Mouse (Mus musculus): ENCODE data around the gene Ahnak.
"Not testable (repeated sequence)": the region's sequence is repeated elsewhere in the genome, so short reads cannot be mapped to it uniquely, and the experiment has no call there.

Gene Ahnak

DNA sequence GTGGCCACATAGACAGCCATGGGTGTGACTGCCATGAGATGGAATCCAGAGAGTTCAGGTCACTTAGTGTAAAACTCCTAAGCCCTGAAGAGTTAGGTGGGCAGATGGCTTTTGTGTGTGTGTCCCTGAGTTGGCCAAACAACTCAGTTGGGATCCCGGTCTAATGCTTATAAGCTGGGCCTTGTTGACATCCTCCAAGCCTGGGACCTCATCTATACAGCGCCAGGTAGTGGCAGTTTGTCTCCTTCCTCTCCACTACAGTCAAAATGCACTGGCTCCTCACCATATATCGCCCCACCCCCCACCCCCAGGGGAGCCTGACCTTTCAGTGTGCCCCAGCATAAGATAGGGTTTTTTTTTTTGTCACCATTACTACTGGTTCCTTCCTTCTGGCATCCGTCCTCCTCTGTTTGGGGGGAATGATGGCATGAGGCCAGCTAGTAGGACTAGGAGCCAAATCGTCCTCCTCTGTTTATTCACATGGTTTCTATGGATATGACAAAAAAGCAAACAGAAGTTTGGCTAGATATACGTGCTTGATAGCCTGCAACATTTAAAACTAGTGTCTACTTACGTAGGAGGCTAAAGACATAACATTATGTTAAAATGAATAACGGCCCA is 80.7 kb downstream of the Ahnak start:
- DNase-seq: no peak

DNA sequence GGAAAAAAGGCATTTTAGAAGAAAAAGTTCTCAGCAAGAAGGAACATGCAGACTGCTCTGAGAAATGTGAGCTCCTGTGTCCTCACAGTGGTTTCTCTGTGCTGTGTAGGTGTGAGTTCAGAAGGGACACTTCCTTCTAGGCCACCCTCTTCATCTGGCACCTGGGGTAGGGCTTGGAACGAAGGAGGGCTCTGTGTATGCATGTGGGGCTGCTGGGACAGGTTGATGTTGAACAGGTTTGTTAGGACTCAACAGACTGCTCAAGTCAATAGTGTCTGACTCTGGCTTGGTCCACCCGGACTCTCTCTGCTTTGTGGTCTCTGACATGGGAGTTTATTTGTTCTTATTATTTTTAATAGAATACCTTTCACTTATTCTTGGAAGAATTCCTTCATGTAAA is 81.2 kb downstream of the Ahnak start:
- DNase-seq: no peak

DNA sequence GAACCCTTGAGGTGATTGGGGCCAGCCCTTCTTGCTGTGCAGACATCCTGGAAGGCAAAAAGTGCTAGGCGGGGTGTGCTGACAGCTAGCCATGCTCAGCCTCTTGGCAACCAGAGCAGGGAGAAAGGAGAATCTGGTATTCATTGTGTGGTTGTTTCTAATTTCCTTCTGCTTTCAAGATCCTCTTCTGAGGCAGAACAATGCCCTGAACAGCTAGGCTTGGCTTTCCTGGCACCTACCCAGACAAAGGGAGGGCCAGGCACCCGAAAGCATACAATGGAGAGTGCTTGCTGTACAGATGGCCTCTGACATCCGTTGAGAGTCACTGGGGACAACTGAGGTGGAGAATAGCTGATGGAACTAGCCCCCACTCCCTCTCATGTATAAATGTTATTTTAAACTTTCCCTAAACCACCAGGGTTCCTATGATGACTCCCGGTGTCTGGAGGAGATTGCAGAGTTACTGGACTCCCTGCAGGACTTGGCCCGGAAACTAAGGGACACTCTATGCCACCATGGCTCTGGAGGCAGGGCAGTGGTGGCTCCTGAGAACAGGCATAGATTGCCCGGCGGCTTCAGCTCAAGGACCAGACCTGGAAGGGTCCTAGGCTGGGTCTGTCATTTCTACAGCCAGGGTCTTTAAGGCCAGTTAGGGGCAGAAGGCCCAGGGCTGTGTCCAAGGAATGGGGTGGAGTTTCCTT is 82.5 kb downstream of the Ahnak start:
- DNase-seq: no peak

- no peak for DNase-seq
These were observed 83.1 kb downstream of the Ahnak start for GRCm38 (mm10) chr19:9072157-9072530.

- DNase-seq: no peak
These were observed 84.8 kb downstream of the Ahnak start for GRCm38 (mm10) chr19:9073776-9074411.

DNA sequence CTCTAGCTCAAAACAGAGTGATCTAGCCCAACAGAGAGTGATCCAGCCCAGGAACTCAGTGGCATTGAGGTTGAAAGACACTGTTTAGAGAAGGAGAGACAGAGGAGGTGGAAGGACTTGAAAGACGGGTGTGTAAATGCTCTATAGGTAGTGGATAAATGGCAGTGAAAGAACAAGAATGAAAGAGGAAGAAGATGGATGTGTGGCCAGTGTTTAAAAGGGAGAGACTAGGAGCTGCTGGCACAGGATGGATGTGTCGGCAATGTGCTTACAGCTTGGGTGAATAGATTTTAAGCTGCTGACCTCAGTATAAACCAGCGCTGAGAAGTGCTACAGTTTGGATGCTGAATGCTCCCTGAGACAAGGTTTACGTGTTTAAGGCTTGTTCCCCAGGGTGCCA is 85.3 kb downstream of the Ahnak start:
- DNase-seq: no peak

DNA sequence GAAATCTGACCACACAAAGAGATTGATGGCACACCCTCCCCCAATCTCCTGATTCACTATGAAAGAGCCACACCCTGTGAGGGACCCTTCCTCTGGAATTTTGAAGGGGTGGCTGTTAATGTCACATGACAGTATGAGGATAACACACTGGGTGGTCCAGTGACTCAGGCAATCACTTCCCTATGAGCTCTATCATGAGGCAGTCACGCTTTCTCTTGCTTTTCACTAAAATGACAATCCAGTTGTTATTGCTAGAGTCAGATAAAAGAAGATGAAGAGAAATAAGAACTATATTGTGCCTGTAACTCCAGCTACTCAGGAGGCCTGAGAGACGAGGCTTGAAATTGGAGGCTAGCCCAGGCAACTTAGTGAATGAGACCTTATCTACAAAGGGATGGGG is 86.5 kb downstream of the Ahnak start:
- DNase-seq: no peak

DNA sequence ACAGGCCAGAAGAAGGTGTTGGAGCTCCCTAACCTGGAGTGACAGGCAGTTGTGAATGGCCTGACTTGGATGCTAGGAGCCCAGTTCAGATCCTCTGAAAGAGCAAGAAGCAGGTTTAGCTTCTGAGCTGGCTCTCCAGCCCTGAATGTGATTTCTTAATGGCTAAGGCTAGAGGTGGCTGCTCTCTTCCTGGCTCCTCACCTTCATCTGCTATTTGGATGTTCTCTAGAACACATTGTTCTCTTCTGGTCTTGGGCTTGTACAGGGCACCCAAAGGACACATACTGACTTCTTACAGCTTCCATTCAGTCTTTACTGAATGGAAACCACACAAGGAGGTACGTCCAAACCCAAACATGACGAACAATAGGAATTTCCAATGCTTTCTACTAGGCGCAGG is 87.0 kb downstream of the Ahnak start:
- no peak for DNase-seq

- no peak for DNase-seq
These were observed 88.0 kb downstream of the Ahnak start for GRCm38 (mm10) chr19:9076982-9077660.

- no peak for DNase-seq
These were observed 90.8 kb downstream of the Ahnak start for GRCm38 (mm10) chr19:9079916-9080315.

DNA sequence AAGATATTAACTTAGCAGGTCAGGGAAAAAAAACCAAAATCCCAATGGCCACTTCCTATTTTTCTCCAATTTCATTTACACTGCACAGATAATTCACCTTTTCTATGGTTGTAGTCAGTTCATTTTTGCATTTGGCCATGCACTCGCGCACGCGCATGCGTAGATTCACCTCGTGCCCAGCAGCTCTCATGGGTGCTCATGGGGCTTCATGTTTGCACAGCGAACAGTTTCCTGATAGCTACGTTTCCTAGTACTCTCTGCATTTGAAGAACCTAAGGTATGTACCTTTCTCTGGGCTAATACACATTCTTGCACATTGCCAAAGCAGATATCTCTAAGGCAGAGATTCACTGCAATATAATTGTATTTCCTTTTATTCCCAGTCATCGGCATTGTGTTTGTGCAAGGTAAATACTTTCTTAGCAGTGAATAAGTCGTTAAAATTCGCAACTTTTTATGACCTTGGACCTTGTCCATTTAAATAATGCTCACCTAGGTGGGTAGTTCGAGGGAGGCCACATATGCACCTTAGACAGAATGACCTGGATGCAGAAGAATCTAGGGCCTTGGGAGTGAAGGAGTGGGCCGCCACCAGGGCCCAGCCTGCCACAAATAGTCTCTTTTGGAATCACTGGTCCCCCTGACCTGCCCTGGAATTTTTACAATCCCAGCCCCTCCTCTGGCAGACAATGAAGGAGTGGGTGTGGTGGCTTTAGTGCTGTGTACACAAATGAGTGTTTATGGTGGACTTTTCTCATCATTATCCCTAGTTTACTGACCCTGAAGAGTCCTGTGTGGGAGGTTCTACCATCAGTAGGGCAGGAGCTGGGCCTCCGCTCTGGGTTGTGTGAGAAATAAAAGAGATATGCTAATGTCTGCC is 92.5 kb downstream of the Ahnak start:
- DNase-seq: no peak

DNA sequence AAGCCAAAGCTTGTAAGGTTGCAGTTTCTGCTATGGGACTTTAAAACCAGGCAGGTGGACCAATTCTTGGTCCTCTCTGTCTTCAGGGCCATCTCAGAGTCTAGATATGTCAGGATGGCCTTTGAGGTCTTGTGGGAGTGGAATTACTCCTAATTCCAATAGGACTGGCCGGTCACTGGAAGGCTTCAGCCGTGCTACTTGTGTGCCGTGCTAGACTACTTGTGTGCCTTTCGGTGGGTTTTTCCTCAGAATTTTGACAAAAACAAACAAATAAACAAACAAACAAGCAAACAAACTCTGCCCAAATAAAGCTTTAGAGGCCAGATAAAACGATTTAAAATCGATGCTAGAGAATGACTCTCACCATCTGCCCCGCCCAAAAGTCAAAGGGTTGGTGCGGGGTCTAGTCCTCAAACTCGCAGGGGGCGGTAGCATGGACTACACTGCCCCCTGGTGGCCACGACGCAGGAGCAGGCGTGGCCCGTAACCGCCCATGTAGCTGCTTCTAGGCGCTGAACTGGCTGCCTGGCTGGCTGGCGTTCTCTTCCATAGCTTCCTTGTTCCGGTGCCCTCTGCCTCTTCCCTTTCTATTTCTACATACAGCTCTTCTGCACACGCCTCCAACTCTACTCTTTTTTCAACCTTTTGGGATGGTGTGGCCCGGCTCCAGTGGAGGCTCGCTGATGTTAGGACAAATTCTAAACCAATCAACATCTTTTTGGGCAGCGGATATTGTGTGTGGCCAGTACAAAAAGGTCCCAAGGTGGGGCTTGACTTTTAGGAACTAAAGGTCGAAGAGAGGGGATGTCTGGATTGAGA is 93.3 kb downstream of the Ahnak start:
- peak; percentile 82 for DNase-seq

DNA sequence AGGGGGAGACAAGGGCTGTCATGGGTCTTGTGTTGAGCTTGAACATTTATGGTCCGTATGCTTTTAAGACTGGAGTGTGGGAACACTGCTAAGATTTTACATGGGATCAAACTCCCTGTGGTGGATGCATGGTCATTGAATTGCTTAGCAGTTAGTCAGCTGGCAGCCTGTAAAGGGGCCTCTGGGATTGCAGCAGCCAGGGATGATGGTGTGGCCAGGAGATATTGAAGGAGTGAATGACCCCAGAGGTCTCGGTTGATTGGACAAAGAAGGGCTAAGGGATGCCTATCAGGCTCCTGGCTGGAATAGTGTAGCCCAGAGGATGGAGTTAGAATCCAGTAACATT is 93.9 kb downstream of the Ahnak start:
- no peak for DNase-seq

DNA sequence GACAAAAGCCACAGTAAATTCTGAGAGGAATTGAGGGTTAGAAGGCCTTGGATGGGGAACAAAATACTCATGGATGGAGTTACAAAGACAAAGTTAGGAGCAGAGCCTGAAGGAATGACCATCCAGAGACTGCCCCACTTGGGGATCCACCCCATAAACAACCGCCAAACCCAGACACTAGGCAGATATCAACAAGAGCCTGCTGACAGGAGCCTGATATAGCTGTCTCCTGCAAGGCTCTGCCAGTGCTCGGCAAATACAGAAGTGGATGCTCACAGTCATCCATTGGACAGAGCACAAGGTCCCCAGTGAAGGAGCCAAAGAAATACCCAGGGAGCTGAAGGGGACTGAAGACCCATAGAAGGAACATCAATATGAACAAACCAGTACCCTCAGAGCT is 94.8 kb downstream of the Ahnak start:
- DNase-seq: not testable (repeated sequence)

DNA sequence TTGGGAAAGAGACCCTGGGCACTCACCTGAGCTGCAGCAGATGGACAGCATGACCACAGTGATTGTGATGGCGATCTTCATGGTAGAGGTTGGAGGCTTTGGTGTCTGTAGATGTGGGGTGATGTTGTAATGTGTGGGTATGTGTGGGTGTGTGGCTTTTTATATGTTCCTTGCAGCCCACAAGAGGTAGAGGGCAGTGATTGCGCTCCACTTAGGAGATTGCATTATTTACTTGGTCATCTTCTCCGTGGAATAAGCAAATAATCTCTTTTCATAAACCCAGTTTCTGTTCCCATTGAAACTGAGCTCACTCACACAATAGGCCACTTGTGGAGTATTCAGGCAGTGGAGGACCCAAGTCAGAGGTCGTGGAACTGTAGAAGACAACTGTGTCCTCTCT is 98.7 kb downstream of the Ahnak start, which contains the start of gene Scgb1a1:
Scgb1a1 (minus strand) TSS at position 138 of the 400 bp plus-strand sequence.
- no peak for DNase-seq

GRCm38 (mm10) chr19:9090191-9090590 is 101.1 kb downstream of the Ahnak start:
- no peak for DNase-seq

DNA sequence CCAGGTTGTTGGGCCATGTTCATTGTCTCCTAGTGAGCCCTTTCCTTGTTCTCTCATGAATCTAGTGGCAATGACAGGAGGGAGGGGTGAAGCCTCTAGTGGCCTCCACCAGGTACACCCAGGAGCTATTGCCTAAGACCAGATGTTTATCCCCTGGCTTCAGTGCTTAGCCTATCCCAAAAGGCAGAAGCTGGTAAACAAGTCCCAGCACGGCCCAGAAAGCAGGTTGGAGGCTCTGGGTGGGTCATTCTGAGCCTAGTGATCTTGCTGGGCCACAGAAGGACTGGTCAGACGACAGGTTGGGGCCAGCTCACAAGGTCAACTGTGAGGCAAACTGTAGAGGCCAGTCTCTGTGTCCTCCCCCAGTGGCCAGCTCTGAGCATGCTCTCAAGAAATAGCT is 101.6 kb downstream of the Ahnak start:
- DNase-seq: no peak

DNA sequence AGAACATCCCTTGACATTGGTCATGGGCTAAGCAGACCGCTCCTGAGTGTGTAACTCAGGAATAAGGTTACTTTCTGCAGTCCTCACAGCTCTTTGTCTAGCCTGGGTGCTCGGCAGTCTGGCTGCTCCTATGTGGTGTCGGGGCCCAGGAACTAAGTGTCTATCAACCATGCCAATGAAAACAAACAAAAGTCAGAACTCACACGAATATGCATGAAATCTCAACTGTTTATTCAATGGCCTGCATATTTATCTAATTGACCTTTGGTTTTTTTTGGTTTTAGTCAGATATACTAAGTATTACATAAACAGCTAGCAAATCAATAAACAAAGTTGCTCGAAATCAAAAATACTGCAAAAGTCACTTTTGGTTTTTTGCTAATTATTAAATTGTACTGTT is 106.0 kb downstream of the Ahnak start:
- no peak for DNase-seq

GRCm38 (mm10) chr19:9097441-9097840 is 108.4 kb downstream of the Ahnak start:
- DNase-seq: no peak

GRCm38 (mm10) chr19:9099751-9100150 is 110.7 kb downstream of the Ahnak start:
- DNase-seq: no peak

- no peak for DNase-seq
These were observed 111.4 kb downstream of the Ahnak start for GRCm38 (mm10) chr19:9100297-9101061.
